Mouse (Mus musculus) neural tube, embryonic 12.5 days (tissue): ENCODE data around the gene Tmem208. TPM values are rescaled to one million over a fixed set of nuclear protein-coding genes. Genes with fewer than 3 reads are reported as not detected.

Experiments
- ATAC-seq: fragments of 200-750 bp; cut with Nextera tagmentation; 2 replicates; pipeline ENCODE4 v1.8.0; 2017; ENCODE audit warnings: low read depth, mild to moderate bottlenecking, moderate TSS enrichment, moderate library complexity; ENCODE audit not compliant: low FRiP score
- H3K27ac ChIP-seq: fragments of 300-500 bp; sonication (generic); 2 replicates; pipeline ENCODE4 v1.5.1; 2016
- H3K27me3 ChIP-seq: fragments of 300-500 bp; sonication (generic); replicated peaks from 2 replicates; pipeline ENCODE4 v1.6.1; 2016; ENCODE audit warnings: mild to moderate bottlenecking
- H3K36me3 ChIP-seq: fragments of 300-500 bp; sonication (generic); 2 replicates; pipeline ENCODE4 v1.6.1; 2016; ENCODE audit warnings: mild to moderate bottlenecking
- H3K4me1 ChIP-seq: fragments of 300-500 bp; sonication (generic); 2 replicates; pipeline ENCODE4 v1.6.1; 2016
- H3K4me2 ChIP-seq: fragments of 300-500 bp; sonication (generic); replicated peaks from 2 replicates; pipeline ENCODE4 v1.6.1; 2016; ENCODE audit warnings: mild to moderate bottlenecking
- H3K4me3 ChIP-seq: fragments of 300-500 bp; sonication (generic); 2 replicates; pipeline ENCODE4 v1.5.1; 2016
- H3K9ac ChIP-seq: fragments of 300-500 bp; sonication (generic); 2 replicates; pipeline ENCODE4 v1.6.1; 2016; ENCODE audit warnings: mild to moderate bottlenecking
- H3K9me3 ChIP-seq: fragments of 300-500 bp; sonication (generic); 2 replicates; pipeline ENCODE4 v1.6.1; 2016; ENCODE audit warnings: mild to moderate bottlenecking
- WGBS: fragments of 180-500 bp; shearing (Covaris S2); methylation state at CpG from one replicate; pipeline ENCODE4 v1.1.7; 2016; 5-methylcytosine and 5-hydroxymethylcytosine counted together
- polyA plus RNA-seq: library from polyadenylated mRNA; unstranded; fragments of >200 nt; fragmentation: Nextera tagmentation; extraction: Ambion mirVana; gene quantifications from 2 replicates; pipeline ENCODE4 v1.2.1, GENCODE M21; 2016

The Tmem208 gene
- polyA plus RNA-seq, 1 experiment from 2014 or later: 112 TPM

DNA sequence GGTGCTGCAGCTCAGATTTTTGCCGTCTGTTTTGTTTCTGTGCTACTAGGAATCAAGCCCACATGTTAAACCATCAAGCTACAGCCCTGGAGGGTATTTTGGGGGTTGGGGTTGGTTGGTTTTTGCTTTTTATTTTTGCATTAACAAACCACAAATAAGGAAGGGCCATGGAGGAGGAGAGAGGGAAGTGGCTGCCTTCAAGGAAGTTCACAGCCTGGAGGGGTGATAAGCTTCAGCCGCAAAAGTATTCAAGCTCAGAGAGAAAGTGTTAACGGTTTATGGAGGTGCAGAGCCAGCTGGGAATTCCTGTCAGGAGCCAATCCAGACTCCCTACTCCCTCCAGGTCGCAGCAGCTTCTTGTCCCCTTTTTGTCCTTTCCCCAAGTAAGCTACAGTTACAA lies 12.8 kb downstream of the Tmem208 start:
- no peak overlapping the region for H3K9ac ChIP-seq
- H3K4me3 ChIP-seq: no peak overlapping the region
- H3K4me1 ChIP-seq: no peaks in the 10 kb centered on the region
- H3K36me3 ChIP-seq: peaks cover 14% of the 10 kb centered on the region
- ATAC-seq: no peak
- H3K4me2 ChIP-seq: no peak overlapping the region
- WGBS: 56% methylated on average over 4 of the region's 4 CpGs
- no peaks in the 10 kb centered on the region for H3K27me3 ChIP-seq
- H3K27ac ChIP-seq: no peak overlapping the region
- H3K9me3 ChIP-seq: no peaks in the 10 kb centered on the region

DNA sequence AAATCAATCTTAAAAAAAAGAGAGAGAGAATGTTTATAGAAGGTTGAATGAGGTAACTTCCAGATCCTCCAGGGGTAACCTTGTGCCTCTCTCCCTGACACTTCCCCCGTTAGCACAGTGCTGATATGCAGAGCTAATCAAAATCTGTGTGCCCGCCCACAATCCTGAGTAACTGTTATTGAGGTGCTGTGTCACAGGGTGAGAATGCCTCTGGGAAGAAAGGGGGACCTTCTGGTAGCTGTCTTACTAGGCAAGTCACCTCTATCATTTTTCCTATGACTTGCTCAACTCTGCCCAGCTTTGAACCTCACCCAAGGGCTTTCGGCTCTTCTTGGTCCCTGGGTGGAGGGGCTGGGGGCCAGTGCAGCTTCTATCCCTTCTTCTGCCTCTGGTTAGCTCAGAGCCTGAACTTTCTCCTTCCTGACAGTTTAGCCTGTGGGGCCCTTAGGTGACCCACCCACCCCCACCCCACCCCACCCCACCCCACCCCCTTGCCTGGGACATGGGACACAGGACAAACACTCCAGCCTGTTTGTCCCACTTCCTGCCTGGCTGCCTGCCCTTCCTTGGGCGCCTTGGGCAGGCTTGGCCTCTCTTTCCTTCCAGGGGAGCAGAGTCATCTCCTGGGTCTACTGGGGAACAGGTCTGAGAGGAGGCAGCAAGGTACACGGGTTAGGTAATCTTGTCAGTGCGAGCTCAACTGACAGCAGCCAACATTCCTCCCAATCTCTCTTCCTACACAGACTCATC lies 13.9 kb downstream of the Tmem208 start:
- H3K9ac ChIP-seq: no peak overlapping the region
- no peaks in the 10 kb centered on the region for H3K9me3 ChIP-seq
- H3K4me2 ChIP-seq: no peak overlapping the region
- H3K4me3 ChIP-seq: no peak overlapping the region
- H3K4me1 ChIP-seq: no peaks in the 10 kb centered on the region
- H3K27me3 ChIP-seq: no peaks in the 10 kb centered on the region
- WGBS: 88% methylated on average over 6 of the region's 6 CpGs
- H3K36me3 ChIP-seq: peaks cover 5% of the 10 kb centered on the region; the same call in 1 of the 2 replicates
- ATAC-seq: no peak
- H3K27ac ChIP-seq: no peak overlapping the region

DNA sequence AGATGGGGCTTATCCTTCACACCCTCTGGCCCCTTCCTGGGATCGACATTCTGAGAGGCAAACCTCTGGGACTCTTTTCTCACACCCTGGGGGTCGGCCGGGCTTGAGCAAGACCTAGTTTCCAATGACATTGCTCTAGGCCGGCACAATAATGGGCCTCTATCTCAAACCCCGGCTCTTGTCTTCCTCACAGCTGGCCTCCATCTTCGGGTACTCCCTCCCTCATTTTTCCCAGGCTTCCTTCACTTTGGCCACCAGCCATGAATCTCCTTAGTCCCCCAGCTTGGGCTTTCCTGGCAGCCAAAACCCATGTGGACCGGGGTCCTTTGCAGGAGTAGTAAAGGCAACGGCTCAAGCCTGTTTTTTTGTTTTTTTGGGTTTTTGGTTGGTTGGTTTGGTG lies 15.2 kb downstream of the Tmem208 start:
- peaks cover 6% of the 10 kb centered on the region for H3K4me1 ChIP-seq
- H3K27me3 ChIP-seq: peaks cover 4% of the 10 kb centered on the region; the same call in 1 of the 2 replicates
- H3K9me3 ChIP-seq: no peaks in the 10 kb centered on the region
- no peak overlapping the region for H3K4me2 ChIP-seq
- WGBS: 59% methylated on average over 8 of the region's 8 CpGs
- H3K36me3 ChIP-seq: peaks cover 1% of the 10 kb centered on the region; the same call in 1 of the 2 replicates
- H3K27ac ChIP-seq: no peak overlapping the region
- H3K9ac ChIP-seq: no peak overlapping the region
- no peak overlapping the region for H3K4me3 ChIP-seq
- no peak for ATAC-seq

DNA sequence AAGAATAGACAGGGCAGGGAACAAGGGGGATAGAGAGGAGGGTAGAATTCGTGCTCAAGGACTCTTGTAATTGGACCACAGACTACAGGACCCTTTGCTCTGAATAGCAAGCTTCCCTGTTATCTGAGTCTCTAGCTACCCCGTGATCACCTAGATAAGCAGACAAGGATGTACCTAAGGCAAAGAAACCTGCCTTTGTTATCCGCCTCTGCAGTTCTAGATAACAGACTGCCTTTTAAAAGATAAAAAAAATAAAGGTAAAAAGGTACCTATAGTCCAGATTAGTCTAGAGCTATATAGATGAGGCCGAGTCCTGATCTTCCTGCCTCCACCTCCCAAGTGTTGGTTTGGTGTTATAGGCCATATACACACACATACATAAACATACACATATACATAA lies 16.6 kb downstream of the Tmem208 start:
- ATAC-seq: no peak
- no peaks in the 10 kb centered on the region for H3K36me3 ChIP-seq
- H3K4me2 ChIP-seq: no peak overlapping the region
- H3K4me1 ChIP-seq: peaks cover 19% of the 10 kb centered on the region
- H3K9me3 ChIP-seq: no peaks in the 10 kb centered on the region
- H3K27ac ChIP-seq: no peak overlapping the region
- WGBS: 70% methylated on average over 4 of the region's 4 CpGs
- no peak overlapping the region for H3K9ac ChIP-seq
- no peak overlapping the region for H3K4me3 ChIP-seq
- H3K27me3 ChIP-seq: peaks cover 13% of the 10 kb centered on the region; the same call in 1 of the 2 replicates

DNA sequence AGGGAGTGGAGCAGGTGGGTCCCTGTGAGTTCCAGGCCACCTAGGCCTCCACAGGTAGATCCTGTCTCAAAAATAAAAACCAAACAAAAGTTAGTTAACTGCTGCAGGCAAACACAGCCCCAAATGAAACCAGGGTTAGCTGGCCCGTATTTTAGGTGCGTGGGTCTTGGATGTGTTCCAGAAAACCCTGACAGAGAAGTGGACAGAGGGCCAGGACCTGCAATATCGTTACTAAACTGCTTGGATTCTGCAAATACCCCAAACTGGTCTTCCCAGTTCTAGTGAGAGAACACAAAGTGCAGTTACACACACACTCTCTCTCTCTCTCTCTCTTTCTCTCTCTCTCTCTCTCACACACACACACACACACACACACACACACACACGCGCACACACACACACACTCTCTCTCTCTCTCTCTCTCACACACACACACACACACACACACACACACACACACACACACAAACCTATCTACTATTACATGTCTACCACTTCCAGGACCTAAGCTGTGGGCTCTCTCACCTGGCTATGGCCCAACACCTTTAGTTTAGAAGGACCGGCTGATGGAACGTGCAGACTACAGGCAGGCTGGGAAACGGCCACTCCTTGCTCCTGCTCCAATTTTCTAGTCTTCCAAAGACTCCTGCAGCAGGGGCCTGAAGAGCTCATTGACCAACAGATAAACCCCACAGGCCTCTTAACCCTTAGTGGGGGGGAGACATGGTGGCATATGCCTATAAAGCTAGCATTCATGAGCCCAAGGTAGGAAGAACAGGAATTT lies 17.8 kb downstream of the Tmem208 start:
- H3K36me3 ChIP-seq: no peaks in the 10 kb centered on the region
- no peak overlapping the region for H3K4me2 ChIP-seq
- ATAC-seq: no peak
- peaks cover 19% of the 10 kb centered on the region for H3K4me1 ChIP-seq
- no peak overlapping the region for H3K27ac ChIP-seq
- WGBS: 81% methylated on average over 8 of the region's 8 CpGs
- H3K27me3 ChIP-seq: peaks cover 13% of the 10 kb centered on the region; the same call in 1 of the 2 replicates
- H3K4me3 ChIP-seq: no peak overlapping the region
- no peak overlapping the region for H3K9ac ChIP-seq
- no peaks in the 10 kb centered on the region for H3K9me3 ChIP-seq

DNA sequence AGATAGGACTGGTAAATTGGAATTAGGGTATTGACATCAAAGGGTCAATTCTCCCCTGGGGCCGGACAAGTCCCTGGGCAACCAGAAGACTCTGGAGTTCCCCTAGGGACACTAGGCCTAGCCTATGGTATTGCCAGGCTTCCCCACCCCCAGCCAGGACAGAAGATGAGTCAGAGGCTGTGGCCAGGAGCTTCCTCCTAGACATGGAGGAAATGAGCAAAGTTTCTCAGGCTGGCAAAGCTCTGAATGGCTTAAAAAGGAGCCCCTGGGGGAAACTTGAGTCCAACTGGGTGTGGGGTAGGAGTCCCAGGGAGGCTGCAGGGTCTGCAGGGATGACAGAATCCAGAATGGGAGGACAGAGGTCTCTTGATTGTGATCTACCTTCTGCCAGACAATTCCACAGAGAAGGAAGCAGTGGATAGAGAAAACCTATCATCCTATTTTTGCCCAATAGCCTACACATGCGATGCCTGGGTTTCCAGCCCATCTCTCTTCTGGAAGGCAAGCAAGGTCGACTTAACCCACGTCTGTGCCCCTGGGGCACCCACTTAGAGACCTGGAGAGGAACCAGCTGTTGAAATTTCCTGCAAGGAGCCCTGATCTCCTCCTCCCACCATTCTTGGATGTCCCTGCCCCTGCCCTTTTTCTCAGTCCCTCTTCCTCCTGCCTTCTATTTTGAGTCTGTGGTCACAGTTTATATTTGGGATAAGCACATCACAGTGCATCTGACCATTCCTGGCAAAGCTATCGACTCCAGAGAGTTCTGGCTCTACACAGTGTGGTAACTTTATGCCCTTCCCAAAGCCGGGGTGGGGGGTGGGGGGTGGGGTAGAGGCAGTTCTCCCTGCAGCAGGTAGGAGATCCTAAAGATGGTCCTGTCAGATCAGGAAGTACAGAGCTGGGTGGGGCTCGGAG lies 19.2 kb downstream of the Tmem208 start:
- H3K4me1 ChIP-seq: peaks cover 31% of the 10 kb centered on the region
- no peak overlapping the region for H3K9ac ChIP-seq
- peaks cover 13% of the 10 kb centered on the region; the same call in 1 of the 2 replicates for H3K27me3 ChIP-seq
- H3K4me3 ChIP-seq: no peak overlapping the region
- no peak overlapping the region for H3K27ac ChIP-seq
- WGBS: 75% methylated on average over 7 of the region's 7 CpGs
- H3K4me2 ChIP-seq: 0 out of 2 replicates have a peak overlapping the region, but pooled peaks have one; percentile 5
- no peak for ATAC-seq
- no peaks in the 10 kb centered on the region for H3K9me3 ChIP-seq
- no peaks in the 10 kb centered on the region for H3K36me3 ChIP-seq

DNA sequence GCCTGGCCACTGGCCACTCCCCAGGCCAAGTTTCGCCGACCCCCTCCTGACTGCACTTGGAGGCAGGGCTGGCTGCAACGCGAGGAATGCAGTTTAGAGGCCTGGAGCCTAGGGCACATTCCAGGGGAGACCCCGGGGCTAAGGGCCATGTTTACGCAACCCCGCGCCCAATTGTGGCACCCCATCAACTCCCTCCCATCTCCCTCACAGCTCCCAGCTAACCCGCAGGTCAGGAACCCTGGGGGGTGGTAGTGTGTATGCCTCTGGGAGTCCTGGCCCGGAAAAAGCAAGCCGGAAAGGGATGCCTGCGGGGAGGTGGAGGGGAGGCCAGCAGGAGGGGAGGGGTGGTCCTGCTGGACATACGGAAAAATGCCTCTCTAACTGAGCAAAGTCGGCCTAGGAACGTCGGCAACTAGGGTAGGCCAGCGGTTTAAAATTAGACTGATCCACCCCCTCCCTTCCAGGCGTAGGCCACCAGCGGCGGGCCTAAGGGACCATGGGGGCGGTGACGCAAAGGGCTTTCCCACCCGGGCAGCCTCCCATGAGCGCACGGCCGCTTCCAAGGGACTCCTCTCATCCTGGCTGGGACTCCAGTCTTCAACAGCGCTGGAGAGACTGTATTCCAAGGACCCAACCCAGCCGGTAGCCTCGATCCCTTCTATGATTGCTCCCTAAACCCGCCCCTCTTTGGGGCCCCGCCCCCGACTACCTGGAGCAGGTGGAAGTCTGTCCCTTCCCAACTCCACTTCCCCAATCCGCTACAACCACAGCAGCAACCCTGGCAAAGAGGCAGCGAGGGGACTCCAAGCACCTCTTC lies 20.7 kb downstream of the Tmem208 start:
- H3K4me1 ChIP-seq: peaks cover 35% of the 10 kb centered on the region
- H3K27ac ChIP-seq: no peak overlapping the region
- H3K4me2 ChIP-seq: peak overlapping the region; percentile 98
- peak; percentile 16 for ATAC-seq
- H3K27me3 ChIP-seq: peaks cover 13% of the 10 kb centered on the region; the same call in 1 of the 2 replicates
- WGBS: 2% methylated on average over 34 of the region's 34 CpGs
- no peaks in the 10 kb centered on the region for H3K9me3 ChIP-seq
- H3K9ac ChIP-seq: peak overlapping the region; percentile 53
- no peaks in the 10 kb centered on the region for H3K36me3 ChIP-seq
- H3K4me3 ChIP-seq: peak overlapping the region; percentile 64

DNA sequence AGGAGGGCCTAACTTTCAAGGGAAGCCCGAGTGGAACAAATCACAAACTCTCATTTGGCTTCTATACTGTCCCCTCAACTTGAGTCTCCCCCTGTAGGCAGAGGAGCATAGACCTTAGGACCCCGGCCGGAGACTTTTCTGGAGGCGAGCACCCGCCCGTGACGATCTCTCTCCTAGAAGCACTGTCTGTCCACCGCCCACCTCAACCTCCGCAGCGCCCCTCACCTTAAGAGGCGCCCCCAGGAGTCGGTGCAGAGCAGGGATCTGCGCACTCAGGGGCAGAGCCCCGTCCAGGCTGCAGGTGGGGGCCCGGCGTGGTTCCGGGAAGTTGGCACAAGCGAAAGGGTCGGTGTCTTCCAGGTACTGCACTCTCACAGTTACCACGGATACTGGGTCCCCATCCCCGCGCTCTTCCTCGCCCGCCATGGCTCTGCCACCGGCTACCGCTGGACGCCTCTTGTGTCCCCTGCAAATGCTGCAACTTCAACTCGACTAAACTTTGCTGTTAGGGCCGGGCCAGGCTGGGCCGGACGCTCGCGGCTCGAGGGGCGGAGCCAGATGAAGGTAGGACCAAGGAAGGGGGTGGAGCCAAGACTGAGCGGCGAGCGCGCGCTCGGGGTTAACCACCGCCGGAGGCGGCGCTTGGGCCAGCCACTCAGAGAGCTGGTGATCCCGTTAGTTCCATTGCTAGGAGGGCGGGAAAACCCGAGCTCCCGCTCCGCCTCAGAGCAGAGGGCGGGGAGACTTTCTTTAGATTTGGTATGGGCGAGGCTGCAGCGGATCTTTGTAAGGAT lies 21.5 kb downstream of the Tmem208 start, which contains the start of gene Fhod1:
Fhod1 (minus strand) TSS at position 526 of the 794 bp plus-strand sequence.
- Histone ChIP-seq H3K27ac (no peak within 1 kb of the TSS), H3K9me3 (no peaks in the 10 kb centered on the region), H3K4me3 (peak within 1 kb of the TSS; percentile 64), H3K4me1 (peaks cover 35% of the 10 kb centered on the region), H3K4me2 (peak within 1 kb of the TSS; percentile 98), H3K27me3 (peaks cover 13% of the 10 kb centered on the region; the same call in 1 of the 2 replicates), H3K9ac (peak within 1 kb of the TSS; percentile 82), H3K36me3 (no peaks in the 10 kb centered on the region)
- WGBS: under 1% methylated on average over 53 of the region's 53 CpGs
- peak; percentile 84 for ATAC-seq

DNA sequence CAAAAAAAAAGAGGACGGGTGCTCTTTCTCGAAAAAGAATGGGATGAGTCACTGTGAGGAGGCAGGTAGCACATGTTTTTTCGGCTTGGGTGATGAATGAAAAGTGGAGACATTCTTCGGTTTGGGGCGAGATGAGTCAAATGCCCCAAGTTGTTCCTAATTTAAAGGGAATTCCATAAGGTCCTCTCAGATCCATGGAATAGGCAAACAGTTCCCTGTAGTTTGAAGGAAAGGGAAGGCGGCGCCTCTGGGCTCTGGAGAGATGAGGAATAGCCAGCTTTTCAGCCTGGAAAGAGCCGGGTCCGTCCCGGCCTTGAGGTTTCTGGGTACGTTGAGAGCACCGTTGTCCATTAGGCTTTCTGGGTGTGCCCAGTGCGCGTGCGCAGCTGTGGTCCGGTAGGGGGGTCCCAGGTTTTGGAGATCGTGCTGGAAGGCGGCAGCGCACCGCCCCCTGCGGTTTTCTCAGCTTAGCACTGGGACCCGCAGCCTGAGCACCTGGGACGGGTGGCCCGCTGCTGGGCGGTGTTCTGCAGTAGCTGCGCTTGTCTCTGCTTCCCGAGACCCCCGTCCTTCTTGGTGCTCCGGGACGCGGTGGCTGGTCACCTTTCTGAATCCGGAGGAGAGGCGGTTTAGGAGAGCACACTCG lies 22.4 kb downstream of the Tmem208 start, which contains the start of gene Slc9a5:
Slc9a5 (plus strand) TSS at position 394 of the 646 bp plus-strand sequence.
- ATAC-seq: peak; percentile 15; the same call in 1 of the 2 replicates
- Histone ChIP-seq H3K4me1 (peaks cover 35% of the 10 kb centered on the region), H3K4me3 (peak within 1 kb of the TSS; percentile 64), H3K27ac (no peak within 1 kb of the TSS), H3K36me3 (no peaks in the 10 kb centered on the region), H3K9me3 (no peaks in the 10 kb centered on the region), H3K9ac (peak within 1 kb of the TSS; percentile 82), H3K27me3 (peaks cover 13% of the 10 kb centered on the region; the same call in 1 of the 2 replicates), H3K4me2 (peak within 1 kb of the TSS; percentile 98)
- under 1% methylated on average over 34 of the region's 34 CpGs for WGBS
